Mouse (Mus musculus) urinary bladder, postnatal 14 days (tissue): Measurements from ENCODE around the gene Dlgap4.

Experiments used
- DNase-seq: peaks from one replicate; pipeline ENCODE4 v3.0.0; 2021; ENCODE audit warnings: low spot score

The Dlgap4 gene

DNA sequence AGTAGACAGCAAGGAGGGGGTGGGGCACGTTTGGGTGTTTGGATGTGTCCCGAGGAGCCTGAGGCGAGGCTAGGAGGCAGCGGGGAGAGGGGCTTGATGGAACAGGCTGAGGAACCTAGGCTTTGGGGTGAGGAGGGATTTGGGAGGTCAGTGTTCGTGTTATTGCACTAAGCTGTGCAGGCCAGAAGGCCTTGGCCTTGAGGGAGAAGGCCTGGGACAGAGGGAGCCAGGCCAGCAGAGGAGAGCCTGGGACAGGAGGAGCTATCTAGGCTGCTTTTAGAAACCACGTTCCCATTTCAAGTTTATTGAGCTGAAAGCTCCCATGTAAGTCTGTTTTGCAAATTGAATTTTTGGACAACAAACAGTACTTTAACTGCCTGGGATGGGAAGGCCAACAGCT, 46.5 kb downstream of the Dlgap4 start:
- DNase-seq, result no peak

DNA sequence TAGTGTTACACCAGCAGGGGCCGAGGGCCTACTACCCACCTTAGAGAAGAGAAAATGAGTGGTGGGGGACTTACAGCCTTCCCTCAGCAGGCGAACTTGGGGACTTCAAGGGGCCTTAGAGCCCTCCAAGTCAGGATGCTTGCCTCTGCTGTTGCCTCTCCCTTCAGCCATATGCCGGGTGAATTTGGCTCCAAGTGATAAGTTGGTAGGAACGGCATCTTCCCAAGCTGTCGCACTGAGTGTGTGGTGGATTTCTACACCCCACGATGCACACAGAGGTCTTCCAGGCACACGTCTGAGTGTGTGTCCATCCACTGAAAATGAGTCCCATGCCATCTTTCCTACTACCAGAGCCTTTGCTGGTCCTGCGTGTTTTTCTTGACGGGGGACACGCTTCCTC, 49.7 kb downstream of the Dlgap4 start:
- no peak for DNase-seq

DNA sequence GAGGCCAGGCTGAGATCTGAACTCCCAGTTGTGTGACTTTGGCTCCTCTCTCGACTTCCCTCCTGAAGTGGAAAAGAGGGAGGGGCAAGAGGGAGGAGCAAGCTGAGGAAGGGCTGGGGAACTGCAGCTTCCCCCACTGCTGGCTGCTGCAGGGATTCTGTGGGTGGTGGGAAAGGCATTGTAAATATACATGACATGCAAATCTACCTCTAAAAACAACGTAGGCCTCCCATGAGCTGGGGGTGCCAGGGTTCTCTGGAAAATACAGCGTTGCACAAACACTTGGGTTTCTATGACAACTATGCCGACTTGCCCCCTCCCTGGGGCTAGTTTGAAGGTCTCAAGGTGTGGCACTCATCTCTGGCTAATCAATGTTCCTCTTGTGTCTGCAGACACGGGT, 50.9 kb downstream of the Dlgap4 start:
- DNase-seq, result no peak

DNA sequence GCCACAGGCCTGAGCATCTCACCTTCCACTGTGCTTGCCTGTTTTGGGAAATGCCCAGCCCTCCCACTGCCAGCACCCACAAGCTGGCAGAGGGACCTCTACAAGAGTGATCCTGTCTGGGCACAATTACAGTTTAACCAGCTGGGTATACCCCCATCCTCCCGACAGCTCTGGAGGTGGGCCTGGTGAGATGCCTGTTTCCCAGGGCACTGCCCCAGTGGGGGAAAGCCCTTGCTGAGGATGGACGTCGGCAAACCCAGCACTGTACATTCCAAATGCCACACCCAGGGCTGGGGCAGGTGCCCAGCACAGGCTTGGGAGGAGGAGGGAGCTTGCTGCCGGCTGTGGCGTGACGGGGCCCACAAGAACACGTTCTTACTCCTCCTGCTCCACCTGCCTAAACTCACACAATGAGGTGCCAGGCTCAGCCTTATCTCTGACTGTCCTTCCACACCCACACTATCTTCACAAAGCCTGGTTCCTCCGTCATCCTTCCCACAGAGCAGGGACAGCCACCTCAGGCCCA, 51.6 kb downstream of the Dlgap4 start:
- DNase-seq, result no peak

DNA sequence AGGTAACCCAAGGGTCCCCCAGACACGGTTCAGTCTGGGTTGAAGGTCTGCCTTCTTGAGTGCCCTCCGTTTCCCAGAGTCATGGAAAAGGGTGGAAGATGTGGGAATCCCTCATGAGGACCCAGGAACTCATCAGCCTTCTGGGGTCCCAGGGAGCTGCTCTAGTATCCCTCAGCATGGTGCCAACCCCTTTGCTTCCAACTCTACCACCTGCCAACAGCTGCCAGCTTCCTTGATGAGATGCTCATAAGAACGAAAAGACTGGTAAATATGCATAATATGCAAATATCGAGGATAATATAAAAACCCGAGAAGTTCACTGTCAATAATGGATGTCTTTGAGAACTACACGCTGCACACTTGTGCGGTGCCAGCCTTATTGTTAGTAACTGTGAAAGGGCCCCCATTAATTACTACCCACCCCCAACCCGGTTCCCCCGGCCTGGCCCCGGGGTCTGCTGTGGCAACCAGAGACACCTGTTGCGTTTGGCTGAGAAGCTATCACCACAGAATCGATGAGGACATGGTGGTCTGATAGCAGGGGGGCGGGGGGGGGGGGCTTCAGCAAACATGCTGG, 52.2 kb downstream of the Dlgap4 start:
- DNase-seq, result no peak

DNA sequence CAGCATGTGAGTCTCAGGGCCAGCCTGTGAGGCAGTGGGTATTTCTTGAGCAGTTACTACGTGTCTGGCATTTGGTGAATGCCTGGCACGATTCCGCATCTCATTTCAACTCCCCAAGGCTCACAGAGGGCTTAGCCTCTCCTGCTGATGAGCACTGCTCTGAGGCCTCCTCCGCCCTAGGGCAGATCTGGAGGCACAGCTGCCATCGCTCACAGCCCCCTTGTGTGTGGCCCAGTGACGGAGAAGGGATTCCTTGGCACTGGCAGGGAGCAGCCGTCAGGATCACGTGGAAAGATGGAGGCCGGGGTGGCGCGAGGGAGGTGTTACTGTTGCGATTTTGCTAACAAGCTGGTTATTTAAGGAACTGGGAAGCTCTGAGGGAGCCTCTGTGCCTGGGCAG, 52.7 kb downstream of the Dlgap4 start:
- no peak for DNase-seq

DNA sequence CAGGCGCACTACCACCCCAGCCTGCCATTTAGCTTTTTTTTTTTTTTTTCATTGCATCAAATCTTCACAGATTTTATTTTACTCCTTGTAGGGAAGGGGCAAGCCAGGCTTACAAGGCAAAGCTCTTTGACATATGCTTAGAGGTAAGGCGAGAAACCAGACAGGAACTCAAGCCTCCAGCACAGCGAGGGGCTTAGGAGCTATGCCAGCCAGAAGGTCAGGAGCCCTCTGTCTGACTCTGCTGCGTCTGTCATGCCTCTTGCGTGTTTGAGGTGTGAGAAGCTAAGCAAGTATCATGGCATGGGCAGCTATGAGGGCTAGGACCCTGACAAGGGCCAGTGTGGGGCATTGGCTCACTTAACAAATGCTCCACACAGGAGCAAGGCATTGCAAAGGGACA, 53.8 kb downstream of the Dlgap4 start:
- no peak for DNase-seq

DNA sequence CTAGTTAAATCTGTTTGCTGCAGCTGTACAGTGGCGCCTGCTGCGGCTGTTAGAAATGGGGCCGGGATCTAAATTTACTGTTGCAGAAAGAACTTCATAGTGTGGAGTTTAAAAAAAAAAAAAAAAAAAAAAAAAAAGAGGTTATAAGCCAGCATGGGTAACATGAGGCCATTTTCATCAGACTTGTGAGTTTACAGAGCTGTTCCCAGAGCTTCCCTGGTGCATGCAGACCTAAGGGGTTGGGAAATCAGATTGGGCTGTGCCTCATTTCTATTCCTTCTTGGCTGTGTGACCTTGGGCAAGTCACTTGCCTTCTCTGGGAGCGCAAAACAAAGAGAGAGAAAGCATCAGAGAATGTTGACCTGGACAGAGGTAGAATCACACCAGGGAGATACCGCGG, 55.1 kb downstream of the Dlgap4 start:
- no peak for DNase-seq

DNA sequence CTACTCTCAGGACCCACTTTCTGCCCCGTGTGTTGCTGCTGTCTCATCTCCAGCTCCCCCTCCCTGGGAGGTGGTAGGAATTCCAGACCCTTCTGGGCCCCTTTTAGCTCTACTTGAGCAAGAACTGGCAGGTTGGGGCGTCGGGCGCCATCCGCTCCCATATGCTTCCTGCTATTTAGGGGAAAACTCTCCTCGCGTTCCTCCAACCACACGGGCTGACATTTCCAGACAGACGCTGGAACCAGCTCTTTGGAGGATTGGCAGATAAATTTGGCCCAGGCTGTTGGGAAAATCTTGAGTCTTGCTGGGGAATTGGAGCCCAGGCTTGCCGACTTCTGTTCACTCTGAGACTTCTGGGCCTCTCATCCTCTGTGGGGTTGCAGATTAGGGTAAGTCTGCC, 59.8 kb downstream of the Dlgap4 start:
- no peak for DNase-seq

DNA sequence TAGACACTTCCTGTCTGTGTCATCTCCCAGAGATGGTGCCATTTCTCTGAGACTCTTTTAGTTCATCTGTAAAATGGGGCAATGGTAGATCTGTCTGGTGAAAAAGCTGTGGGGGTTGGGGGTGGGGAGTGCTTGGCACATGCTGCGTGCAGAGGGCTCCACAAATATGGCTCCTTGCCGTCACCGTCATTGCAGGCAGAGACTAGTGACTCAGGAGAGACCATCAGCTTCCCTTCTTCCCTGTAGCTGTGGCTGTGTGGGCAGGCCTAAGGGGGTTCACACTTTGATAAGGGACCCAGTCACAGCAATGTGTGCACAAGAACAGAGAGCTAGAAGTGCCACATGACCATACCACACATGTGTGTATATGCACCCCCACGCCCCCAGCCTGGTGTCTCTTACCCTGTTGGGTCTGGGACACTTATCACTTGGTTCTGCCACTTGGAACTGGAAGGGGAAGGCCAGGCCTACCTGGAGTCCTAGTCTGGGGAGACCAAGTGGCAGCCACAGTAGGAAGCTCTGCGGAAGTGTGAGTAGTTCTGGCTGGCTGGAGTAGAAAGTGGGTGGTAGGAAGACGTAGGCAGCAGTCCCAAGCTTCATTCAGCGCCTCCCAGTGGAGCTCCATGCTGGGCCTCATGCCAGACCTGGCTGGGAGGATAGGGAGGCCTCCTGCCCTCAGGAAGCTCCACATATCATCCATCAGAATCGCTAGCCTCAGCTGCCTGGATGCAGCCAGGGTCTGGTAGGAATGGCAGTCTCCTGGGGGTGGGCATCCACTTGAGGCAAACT, 60.6 kb downstream of the Dlgap4 start:
- DNase-seq, result no peak

DNA sequence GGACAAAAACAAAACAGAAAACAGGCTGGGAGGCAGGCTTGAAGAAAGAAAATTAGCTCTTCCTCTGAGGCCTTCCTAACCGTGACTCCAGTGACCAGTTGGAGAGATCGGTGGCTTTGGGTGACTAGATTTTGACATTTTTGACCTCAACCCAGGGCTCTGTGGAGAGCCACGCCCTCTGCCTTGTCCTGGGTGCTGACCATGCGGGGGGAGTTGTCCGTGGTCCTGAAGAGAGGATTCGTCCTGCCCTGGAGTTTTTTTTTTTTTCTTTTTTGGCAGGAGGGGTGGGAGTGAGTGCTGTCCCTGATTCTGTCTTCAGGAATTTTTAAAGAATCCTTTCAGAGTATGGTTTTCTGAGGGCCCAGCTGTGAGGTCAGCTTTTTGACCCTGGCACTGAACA, 63.4 kb downstream of the Dlgap4 start:
- DNase-seq, result no peak

DNA sequence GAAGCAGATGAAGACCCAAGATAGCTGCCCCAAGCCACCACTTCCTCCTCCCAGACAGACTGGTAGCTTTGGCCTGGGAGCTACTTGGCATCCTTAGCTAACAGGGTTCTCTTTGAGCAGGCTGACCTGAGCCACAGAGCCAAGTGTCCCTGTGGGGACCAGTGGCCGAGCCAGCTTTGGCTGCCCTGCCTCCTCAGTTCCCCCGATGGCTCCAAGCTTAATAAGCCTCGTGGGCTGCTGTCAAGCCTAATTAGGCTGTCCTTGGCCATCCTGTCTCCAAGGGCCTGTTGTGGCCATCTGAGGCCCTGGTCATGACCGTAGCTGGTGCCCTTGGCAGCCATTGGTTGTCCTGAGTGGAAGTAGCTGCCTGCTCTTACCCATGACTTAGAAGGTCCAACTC, 64.6 kb downstream of the Dlgap4 start:
- DNase-seq, result no peak

DNA sequence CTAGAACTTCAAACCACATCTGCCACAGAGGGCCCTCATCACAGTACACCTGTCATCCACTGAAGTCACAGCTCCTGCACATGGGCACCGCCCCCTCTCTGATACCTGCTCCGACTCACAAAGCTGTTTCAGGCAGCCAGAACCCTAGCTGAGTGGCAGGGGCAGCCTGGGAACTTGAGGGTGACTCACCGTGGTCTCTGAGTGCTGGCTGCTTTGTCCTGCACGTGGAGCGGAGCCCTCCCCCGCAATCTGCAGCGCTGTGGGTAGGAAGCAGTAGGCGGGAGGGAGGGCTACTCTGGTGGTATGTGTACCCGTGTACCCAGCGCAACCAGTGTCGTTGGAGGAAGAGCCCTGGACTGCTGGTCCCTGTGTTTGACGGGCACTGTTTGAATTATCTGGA, 69.5 kb downstream of the Dlgap4 start:
- no peak for DNase-seq

DNA sequence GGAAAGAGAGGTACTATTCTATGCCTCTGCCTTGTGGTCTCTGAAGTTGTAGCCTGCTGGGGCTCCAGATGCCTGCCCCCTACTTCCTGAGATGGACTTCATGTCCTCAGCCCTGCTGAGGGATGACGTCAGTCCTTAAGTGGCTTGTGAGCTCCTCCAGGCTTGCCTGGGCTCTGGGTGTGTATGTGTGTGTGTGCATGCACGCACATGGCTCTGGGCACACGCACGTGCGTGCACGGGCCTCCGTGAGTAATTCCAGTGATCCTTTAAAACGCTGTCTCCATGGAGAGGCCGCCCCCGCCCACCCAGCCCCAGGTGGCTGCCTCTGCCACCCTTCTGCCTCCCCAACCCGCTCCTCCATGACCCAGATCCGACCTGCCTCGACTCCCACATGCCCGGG, 72.5 kb downstream of the Dlgap4 start:
- no peak for DNase-seq

DNA sequence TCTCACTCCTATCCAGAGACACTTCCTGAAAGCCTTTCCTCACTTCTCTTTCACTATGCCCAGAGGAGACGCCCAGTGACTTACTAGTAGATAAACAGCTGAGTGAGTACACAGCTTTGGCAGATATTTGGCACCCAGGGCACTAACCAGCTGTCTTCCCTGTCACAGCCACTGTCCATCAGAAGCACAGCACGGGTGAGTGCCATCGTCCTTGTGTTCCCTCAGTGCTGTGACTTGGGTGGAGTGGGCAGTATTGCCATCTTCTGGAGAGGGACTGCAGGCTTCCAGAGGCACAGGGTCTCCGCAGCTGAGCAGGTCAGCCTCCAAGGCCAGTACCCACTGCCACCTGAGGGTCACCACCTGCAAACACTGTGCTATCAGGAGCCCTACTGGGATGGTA, 73.2 kb downstream of the Dlgap4 start:
- no peak for DNase-seq

DNA sequence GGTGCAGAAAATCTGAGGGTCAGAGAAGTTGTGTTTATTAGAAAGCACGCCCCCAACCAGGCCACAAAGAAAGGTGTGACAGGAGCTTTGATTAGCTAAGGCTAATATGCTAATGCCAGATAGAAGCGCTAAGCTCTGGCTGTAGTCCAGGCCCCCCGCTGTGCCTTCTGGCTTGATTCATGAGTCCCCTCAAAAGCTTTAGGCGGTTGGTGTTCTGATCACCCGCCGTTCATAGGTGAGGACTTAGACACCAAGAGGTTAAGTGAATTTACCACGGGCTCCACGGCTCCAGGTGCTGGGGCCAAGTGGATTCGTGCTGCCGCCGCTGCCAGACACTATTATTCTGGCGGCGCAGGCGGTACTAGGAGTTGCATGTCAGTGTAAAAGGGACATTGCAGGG, 75.1 kb downstream of the Dlgap4 start:
- no peak for DNase-seq

DNA sequence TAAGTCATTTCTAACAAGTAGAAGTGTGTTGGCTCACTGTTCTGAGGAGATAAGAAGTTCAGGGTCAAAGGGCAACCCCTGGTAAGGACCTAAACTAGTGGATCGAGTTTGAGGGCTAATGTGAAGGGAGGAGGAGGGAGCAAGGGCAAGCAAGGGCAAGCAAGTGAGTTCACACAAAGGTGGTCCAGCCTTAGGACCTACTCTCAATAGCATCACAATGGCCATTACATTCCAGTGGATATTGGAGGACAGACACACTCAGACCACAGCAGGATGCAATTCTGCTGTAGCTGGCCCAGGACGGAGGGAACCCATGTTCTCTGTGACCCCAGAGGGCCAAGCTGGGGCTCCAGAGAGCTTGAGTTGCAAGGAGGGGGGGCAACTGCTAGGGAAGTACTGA, 77.3 kb downstream of the Dlgap4 start:
- DNase-seq, result no peak

DNA sequence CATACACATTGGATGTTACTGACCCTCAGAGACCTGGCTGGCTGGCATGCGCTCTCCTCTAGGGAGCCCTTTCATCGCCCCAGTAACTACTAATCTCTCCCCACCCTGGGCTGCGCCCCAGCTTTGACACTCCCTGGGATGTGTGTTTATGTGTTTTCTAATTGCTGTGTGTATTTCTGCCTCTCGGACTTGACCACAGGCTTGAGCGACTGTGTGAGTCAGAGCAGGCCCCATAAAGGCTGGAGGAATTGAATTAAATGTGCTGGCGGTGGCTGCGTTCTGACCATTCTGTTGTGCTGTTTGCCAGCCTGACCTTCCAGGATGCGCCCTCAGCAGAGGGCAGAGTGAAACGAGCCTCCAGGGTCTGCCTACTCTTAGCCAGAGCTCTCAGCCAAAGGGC, 78.2 kb downstream of the Dlgap4 start:
- no peak for DNase-seq

DNA sequence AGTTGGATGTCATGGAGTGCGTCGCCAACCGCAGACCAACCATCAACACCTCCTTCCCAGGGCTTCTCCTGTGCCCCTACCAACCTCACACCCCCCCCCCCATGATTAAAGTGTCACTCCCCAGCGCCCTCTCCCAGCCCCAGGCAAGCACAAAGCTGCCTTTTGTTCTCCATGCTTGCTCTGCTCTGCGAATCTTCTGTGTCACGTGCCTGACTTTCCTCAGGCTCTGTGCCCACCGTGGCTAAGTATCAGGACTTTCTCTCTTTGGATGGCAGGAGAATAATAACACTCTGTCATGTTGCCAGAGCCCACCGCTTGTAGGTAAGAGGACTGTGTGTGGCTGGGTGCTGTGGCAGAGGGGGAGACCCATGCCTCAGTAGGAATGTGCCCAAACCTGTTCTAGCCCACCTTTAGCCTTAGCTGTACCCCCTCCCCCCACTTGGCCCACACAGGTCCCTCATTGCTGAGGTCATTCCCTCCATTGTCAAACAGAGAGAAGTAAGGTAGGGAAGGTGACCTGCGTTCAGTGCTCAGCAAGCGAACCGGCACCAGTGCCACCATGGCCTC, 79.8 kb downstream of the Dlgap4 start:
- no peak for DNase-seq

DNA sequence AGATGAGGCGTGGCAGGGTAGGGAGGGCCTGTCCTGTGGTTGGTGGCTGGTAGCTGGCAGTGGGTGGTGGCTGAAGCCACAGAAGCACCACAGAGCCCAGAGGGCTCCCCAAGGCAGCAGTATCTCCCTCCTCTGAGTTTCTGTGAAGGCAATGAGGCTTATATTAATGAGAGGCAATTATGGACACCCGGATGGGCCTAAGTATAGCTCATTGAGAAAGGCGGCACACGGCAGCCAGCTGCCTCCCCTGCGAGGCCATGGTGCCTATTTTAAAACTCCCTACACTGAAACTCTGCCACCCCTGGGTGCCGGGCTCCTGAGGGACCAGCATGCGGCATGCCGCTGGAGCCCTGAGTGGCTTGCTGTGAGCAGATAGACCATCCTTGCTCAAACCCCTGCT, 83.8 kb downstream of the Dlgap4 start:
- no peak for DNase-seq

DNA sequence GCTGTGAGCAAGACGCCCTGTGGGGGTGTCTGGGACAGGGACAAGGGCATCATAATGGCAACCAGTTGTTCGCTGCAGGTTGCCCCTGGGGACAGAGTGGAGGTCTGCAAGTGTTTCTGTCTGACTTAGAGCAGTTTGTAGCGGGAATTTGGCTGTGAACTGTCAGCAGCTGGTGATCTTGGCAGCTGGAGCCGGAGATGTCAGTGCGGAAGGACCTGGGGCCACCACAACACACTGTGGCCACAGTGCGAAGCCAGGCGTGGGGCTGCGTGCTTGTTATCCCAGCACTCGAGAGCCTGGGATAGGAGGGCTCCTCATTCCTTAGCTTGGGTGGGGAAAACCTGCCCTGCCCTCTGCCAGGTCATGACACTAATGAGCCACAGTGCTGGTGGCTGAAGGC, 84.7 kb downstream of the Dlgap4 start:
- DNase-seq, result no peak

DNA sequence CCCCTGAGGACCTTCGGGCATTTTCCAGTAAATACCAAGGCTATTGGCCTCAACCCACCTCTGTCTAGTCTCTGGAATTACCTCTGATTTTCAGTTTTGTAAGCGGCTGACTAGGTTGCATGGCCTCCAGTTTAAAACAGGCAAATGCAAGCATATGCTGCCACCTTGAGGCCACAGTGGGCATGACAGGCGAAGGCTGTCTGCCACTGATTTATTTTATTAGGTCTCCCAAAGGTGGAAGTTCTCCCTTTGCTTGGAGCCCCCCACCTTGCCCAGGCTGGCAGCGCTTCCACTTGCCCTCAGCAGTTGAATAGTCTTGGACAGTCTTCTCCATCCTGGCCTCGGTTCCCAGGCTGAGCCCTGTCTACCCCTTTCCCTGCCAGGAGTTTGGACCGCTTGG, 92.0 kb downstream of the Dlgap4 start:
- peak; percentile 79 for DNase-seq

DNA sequence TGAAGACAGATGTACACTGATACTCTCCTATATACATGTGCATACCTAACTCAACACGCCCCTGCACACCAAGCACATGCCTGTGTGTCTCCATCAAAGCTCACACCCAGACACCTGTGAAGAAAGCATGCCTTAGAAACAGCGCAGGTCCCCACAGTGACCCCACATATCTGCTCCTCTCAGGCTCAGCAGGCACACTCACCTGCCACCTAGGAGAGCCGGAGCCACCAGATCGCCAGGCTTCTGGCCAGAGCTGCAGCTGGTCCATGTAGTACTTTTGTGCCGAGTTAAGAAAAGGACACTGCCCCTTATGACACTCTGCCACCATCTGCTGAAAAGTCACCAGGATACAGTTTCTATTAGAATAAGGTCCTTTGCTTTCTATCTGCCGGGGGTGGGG, 103.2 kb downstream of the Dlgap4 start:
- no peak for DNase-seq
